Mouse (Mus musculus) intestine, embryonic 16.5 days (tissue): ENCODE measurements around the gene Tmem256. TPM values are rescaled to one million over a fixed set of nuclear protein-coding genes. Genes with fewer than 3 reads are reported as not detected.

ENCODE experiments used
- ATAC-seq: fragments of 200-750 bp; cut with Nextera tagmentation; 2 replicates; pipeline ENCODE4 v1.8.0; 2017; ENCODE audit warnings: moderate TSS enrichment, moderate library complexity
- H3K27ac ChIP-seq: fragments of 300-500 bp; sonication (generic); 2 replicates; pipeline ENCODE4 v1.5.1; 2014; ENCODE audit warnings: mild to moderate bottlenecking, low read length
- H3K27me3 ChIP-seq: fragments of 300-500 bp; sonication (generic); replicated peaks from 2 replicates; pipeline ENCODE4 v1.6.1; 2014; ENCODE audit warnings: low read length, control low read depth, mixed read lengths; ENCODE audit not compliant: control insufficient read depth, insufficient read depth
- H3K36me3 ChIP-seq: fragments of 300-500 bp; sonication (generic); 2 replicates; pipeline ENCODE4 v1.6.1; 2014; ENCODE audit warnings: low read length, control low read depth; ENCODE audit not compliant: control insufficient read depth, insufficient read depth
- H3K4me1 ChIP-seq: fragments of 300-500 bp; sonication (generic); 2 replicates; pipeline ENCODE4 v1.6.1; 2014; ENCODE audit warnings: low read length, control low read depth, mixed read lengths; ENCODE audit not compliant: control insufficient read depth, insufficient read depth
- H3K4me2 ChIP-seq: fragments of 300-500 bp; sonication (generic); 2 replicates; pipeline ENCODE4 v1.6.1; 2014; ENCODE audit warnings: low read depth, low read length, control low read depth
- H3K4me3 ChIP-seq: fragments of 300-500 bp; sonication (generic); 2 replicates; pipeline ENCODE4 v1.5.1; 2014; ENCODE audit warnings: mild to moderate bottlenecking, low read length
- H3K9ac ChIP-seq: fragments of 300-500 bp; sonication (generic); 2 replicates; pipeline ENCODE4 v1.6.1; 2014; ENCODE audit warnings: low read depth, low read length
- H3K9me3 ChIP-seq: fragments of 300-500 bp; sonication (generic); 2 replicates; pipeline ENCODE4 v1.6.1; 2016; ENCODE audit warnings: low read length, control low read depth; ENCODE audit not compliant: control insufficient read depth
- WGBS: fragments of 180-500 bp; shearing (Covaris S2); extraction: QIAGEN DNeasy Blood & Tissue Kit; methylation state at CpG from one replicate; pipeline ENCODE4 v1.1.7; 2014; 5-methylcytosine and 5-hydroxymethylcytosine counted together
- polyA plus RNA-seq: library from polyadenylated mRNA; unstranded; fragments of >200 nt; fragmentation: Nextera tagmentation; extraction: Ambion mirVana; gene quantifications from 2 replicates; pipeline ENCODE4 v1.2.1, GENCODE M21; 2015

The Tmem256 gene
- polyA plus RNA-seq, 1 experiment from 2014 or later: 476 TPM

GRCm38 (mm10) chr11:69864138-69864860, 26.0 kb downstream of the Tmem256 start:
- Histone ChIP-seq H3K4me1 (no peaks in the 10 kb centered on the region), H3K9me3 (no peaks in the 10 kb centered on the region), H3K4me3 (no peak overlapping the region), H3K4me2 (no peak overlapping the region), H3K9ac (no peak overlapping the region), H3K36me3 (no peaks in the 10 kb centered on the region), H3K27ac (no peak overlapping the region), H3K27me3 (no peaks in the 10 kb centered on the region)
- whole genome bisulfite sequencing: 57% methylated on average over 8 of the region's 8 CpGs
- no peak for ATAC-seq

- H3K27ac ChIP-seq: no peak overlapping the region
- no peak overlapping the region for H3K4me3 ChIP-seq
- 80% methylated on average over 9 of the region's 9 CpGs for WGBS
- no peak overlapping the region for H3K4me2 ChIP-seq
- H3K9me3 ChIP-seq: no peaks in the 10 kb centered on the region
- no peak overlapping the region for H3K9ac ChIP-seq
- ATAC-seq: no peak
- no peaks in the 10 kb centered on the region for H3K36me3 ChIP-seq
- H3K4me1 ChIP-seq: no peaks in the 10 kb centered on the region
- H3K27me3 ChIP-seq: no peaks in the 10 kb centered on the region
Observed at GRCm38 (mm10) chr11:69865561-69865960, 27.2 kb downstream of the Tmem256 start.

DNA sequence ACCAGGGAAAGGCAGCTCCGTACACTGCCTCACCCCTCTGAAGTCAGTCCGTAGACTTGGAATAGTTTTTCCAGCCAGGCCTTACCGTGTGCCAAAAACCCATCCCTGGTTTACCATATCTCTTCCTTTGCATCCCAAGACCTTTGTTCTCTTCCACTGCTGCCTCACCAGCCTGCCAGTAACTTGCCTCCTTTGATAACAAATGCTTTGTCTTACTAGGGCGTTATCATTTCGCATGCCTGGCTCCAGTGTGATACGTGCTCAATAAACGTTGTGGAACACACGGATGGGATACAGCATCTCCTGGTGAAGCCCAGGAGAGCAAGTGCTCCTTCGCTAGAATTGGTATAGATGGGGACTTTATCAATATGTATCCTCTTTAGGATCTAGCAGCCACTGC, 29.0 kb downstream of the Tmem256 start:
- WGBS: 60% methylated on average over 9 of the region's 9 CpGs
- H3K36me3 ChIP-seq: no peaks in the 10 kb centered on the region
- H3K4me3 ChIP-seq: no peak overlapping the region
- H3K9ac ChIP-seq: no peak overlapping the region
- no peaks in the 10 kb centered on the region for H3K9me3 ChIP-seq
- H3K4me1 ChIP-seq: no peaks in the 10 kb centered on the region
- no peak overlapping the region for H3K4me2 ChIP-seq
- no peaks in the 10 kb centered on the region for H3K27me3 ChIP-seq
- ATAC-seq: no peak
- no peak overlapping the region for H3K27ac ChIP-seq

- Histone ChIP-seq H3K9me3 (no peaks in the 10 kb centered on the region), H3K27ac (no peak overlapping the region), H3K27me3 (no peaks in the 10 kb centered on the region), H3K36me3 (no peaks in the 10 kb centered on the region), H3K4me3 (no peak overlapping the region), H3K4me1 (no peaks in the 10 kb centered on the region), H3K9ac (no peak overlapping the region), H3K4me2 (no peak overlapping the region)
- WGBS: 79% methylated on average over 2 of the region's 2 CpGs
- ATAC-seq: peak; percentile 86
Observed at GRCm38 (mm10) chr11:69870289-69871069, 32.2 kb downstream of the Tmem256 start.

GRCm38 (mm10) chr11:69871822-69872221, 33.5 kb downstream of the Tmem256 start:
- no peaks in the 10 kb centered on the region for H3K36me3 ChIP-seq
- no peak overlapping the region for H3K4me3 ChIP-seq
- no peaks in the 10 kb centered on the region for H3K27me3 ChIP-seq
- peaks cover 9% of the 10 kb centered on the region for H3K4me1 ChIP-seq
- no peaks in the 10 kb centered on the region for H3K9me3 ChIP-seq
- no peak overlapping the region for H3K27ac ChIP-seq
- H3K4me2 ChIP-seq: no peak overlapping the region
- 86% methylated on average over 7 of the region's 7 CpGs for WGBS
- no peak overlapping the region for H3K9ac ChIP-seq
- ATAC-seq: no peak

DNA sequence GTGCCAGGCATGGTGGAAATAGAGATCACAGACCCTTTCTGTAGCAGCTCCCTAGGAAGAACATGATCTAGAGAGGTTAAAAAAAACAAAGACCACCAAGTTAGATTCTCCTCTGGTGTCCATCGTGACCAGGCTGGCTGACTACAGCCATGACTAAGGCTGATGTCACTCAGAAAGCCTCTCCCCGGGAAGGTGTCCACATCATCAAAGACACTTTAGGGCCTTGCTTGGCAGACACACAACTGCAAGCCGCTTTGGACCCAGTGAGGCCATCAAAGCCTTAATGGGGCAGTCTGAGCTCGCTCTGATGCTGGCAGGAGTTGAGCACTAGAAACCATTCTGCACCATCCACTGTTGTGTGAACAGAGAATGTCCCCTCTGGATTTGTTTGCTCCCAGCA, 34.1 kb downstream of the Tmem256 start:
- Histone ChIP-seq H3K27ac (no peak overlapping the region), H3K36me3 (no peaks in the 10 kb centered on the region), H3K27me3 (no peaks in the 10 kb centered on the region), H3K9me3 (no peaks in the 10 kb centered on the region), H3K9ac (no peak overlapping the region), H3K4me1 (peaks cover 13% of the 10 kb centered on the region), H3K4me2 (no peak overlapping the region), H3K4me3 (no peak overlapping the region)
- WGBS: 73% methylated on average over 4 of the region's 4 CpGs
- ATAC-seq: no peak

GRCm38 (mm10) chr11:69876186-69876585, 37.9 kb downstream of the Tmem256 start:
- H3K4me3 ChIP-seq: no peak overlapping the region

DNA sequence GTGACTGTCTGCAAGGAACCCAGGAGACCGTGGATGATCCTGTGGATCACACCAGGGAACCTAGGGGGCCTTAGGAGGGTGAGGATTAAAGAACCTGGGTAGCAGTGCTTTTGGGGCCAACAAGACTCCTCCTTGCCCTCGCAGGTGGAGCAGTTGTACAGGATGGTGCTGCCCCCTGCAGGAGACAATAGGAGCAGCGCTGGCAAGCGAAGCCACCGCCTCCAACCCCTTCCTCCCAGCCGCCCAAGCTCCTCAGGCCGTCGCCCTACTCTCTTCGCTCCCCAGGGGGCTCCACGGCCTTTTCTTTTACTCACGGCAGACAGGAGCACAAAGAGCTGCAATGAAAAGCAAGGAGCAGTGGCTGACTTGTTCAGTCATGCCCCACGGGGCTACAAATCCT, 38.6 kb downstream of the Tmem256 start:
- ATAC-seq: 0 out of 2 replicates have a peak, but pooled peaks have one; percentile 10
- no peak overlapping the region for H3K4me3 ChIP-seq
- 0 out of 2 replicates have a peak overlapping the region, but pooled peaks have one; percentile 26 for H3K27ac ChIP-seq
- no peaks in the 10 kb centered on the region for H3K9me3 ChIP-seq
- peak overlapping the region; percentile 24; the same call in 1 of the 2 replicates for H3K4me2 ChIP-seq
- H3K4me1 ChIP-seq: peaks cover 40% of the 10 kb centered on the region
- H3K36me3 ChIP-seq: no peaks in the 10 kb centered on the region
- 7% methylated on average over 12 of the region's 12 CpGs for WGBS
- H3K9ac ChIP-seq: peak overlapping the region; percentile 41; the same call in 1 of the 2 replicates
- no peaks in the 10 kb centered on the region for H3K27me3 ChIP-seq

More at GRCm38 (mm10) chr11:69876186-69876585, 37.9 kb downstream of the Tmem256 start:
- 48% methylated on average over 7 of the region's 7 CpGs for WGBS
- peak overlapping the region; percentile 26; the same call in 1 of the 2 replicates for H3K27ac ChIP-seq
- peak overlapping the region; percentile 14; the same call in 1 of the 2 replicates for H3K9ac ChIP-seq
- no peak for ATAC-seq
- no peaks in the 10 kb centered on the region for H3K36me3 ChIP-seq
- H3K4me2 ChIP-seq: no peak overlapping the region
- peaks cover 33% of the 10 kb centered on the region for H3K4me1 ChIP-seq
- H3K27me3 ChIP-seq: no peaks in the 10 kb centered on the region
- H3K9me3 ChIP-seq: no peaks in the 10 kb centered on the region

GRCm38 (mm10) chr11:69877878-69878277, 39.6 kb downstream of the Tmem256 start, which contains the start of gene Tmem95:
TSS of gene Tmem95 (minus strand) at chr11:69878018.
- H3K9ac ChIP-seq: peak within 1 kb of the TSS; percentile 41; the same call in 1 of the 2 replicates
- H3K4me3 ChIP-seq: no peak within 1 kb of the TSS
- no peaks in the 10 kb centered on the region for H3K36me3 ChIP-seq
- no peak within 1 kb of the TSS for H3K27ac ChIP-seq
- H3K4me1 ChIP-seq: peaks cover 40% of the 10 kb centered on the region
- WGBS: 90% methylated on average over 11 of the region's 11 CpGs
- H3K27me3 ChIP-seq: no peaks in the 10 kb centered on the region
- no peak for ATAC-seq
- H3K9me3 ChIP-seq: no peaks in the 10 kb centered on the region
- H3K4me2 ChIP-seq: peak within 1 kb of the TSS; percentile 24; the same call in 1 of the 2 replicates
